Mouse (Mus musculus) ovary, postnatal 36 days (tissue): ENCODE measurements at regions not wholly inside any gene's neighbourhood (a gene's known extent, or its start where the extent isn't known, plus 50 kb on each side); places are given as distances from the start of the nearest gene placed in this dataset.
A peak's percentile ranks its signal among the peaks of the same experiment; 100 is the strongest.

ENCODE experiments used
- DNase-seq: peaks from one replicate; pipeline ENCODE4 v3.0.0; 2022; ENCODE audit warnings: low spot score, mixed read lengths

DNA sequence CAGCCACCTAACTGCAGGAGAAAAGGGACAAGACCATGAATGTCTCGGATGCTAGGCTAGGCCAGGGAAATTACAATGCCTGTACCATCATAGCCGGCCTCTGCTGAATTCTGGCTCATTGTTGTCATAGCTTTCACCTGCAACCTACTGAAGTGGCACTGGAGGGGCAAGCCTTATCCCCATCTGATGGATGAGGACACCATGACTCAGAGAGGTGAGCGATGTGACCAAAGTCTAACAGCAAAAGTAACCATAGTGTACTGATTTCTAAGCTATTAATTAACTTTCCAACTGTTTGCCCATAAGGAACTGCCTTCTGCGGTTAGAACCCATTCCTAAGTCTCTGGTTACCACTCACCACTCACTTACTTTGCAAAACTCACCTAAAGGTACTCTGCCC lies 536.6 kb upstream of the Klf4 start:
- no peak for DNase-seq

DNA sequence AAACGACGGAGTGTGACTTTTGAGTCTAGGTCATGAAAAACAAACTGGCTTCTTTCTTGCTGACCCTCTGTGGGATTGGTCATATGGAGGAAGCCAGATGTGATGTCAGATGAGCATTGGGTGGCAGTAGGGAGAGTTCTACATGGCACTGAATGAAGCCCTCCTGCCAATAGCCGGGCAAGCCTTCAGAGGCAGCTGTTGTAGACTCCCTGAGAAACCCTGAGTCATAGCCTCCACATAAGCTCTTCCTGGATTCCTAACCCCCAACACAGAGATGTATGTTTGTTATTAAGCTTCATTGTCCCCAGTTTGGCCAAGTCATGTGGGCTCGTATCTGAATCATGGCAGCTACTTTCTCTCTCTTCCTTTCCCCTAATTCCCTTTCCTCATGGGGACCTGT lies 532.4 kb upstream of the Klf4 start:
- DNase-seq = no peak

DNA sequence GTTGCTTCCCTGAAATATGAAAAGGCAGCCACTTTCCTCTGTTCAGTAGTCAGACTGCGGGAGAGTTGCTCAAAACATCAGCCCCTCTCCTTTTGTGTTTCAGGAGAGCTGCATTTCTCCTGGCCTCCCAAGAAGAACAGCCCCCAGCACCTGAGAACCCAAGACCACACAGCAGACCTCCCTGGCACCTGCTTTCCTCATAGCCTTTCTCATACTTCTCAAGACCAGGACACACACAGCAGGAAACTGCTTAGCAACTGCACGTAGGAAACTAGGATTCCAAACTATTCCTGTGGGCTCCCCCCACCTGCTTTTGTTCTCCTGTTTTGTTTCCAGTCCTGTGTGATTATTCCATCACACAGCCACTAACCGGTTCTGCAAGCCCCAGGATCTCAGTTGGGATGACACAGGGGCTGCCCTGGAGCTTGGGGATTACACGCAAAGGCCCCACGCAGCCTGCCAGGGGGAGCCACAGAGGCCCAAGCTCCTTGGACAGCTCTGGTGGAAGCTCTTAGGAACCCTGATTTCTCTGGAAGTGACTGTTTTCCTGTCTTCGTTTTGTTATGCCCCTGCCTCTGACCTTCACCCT lies 519.6 kb upstream of the Klf4 start:
- peak; percentile 14 for DNase-seq

DNA sequence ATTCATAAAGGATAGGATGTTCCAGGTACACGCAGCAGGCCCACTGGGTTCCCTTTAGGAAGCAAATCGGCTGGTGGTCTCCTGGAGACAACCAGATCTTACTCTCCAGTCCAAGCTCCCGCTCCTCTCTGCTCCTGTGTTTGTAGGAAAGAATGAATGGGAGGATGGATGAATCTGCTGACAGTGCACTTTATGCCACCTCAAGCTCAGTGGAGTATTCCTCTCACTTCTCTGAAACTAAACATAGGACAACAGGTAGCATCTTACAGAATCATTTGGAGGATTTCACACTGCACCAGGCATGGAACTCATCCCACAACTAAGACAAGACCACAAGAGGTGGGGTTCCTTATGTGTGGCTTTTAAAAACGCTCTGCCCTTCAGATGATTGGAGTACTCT lies 507.1 kb upstream of the Klf4 start:
- DNase-seq = no peak

DNA sequence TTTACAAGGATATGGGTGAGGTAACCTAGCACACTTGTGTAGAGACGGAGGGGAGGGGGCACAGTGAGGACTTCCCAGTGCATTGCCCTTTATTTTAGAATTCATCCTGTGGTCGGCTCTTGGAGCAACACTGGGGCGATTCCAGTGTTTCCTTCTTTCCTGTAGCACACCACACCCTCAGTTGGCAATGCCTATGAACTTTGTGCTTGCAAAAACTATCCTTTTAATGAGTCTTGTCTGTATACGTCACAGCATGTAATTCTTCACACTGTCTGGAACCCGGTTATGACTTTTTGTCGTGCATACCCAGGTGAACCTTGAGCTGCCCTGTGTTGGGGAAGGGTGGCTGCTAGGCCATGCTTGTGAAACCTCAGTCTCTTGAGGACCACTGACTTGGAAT lies 504.1 kb upstream of the Klf4 start:
- DNase-seq = no peak

DNA sequence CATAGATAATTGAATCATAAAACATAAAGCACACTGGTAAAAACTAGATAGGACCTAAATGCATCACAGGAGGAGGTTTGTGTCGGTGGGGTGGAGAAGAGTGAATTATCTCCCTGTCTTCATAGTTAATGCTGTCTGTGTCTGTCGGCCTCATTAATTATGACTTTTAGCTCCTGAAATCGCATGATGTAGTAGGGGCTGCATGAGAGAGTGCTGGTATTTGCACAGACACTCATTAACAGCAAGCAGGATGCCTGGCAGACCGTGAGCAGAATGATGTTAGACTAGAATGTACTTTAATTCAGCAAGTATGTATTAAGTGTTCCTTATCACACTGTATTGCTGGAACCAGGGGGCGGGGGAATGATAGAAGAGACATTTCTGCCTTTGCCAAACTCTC lies 503.3 kb upstream of the Klf4 start:
- DNase-seq = no peak

DNA sequence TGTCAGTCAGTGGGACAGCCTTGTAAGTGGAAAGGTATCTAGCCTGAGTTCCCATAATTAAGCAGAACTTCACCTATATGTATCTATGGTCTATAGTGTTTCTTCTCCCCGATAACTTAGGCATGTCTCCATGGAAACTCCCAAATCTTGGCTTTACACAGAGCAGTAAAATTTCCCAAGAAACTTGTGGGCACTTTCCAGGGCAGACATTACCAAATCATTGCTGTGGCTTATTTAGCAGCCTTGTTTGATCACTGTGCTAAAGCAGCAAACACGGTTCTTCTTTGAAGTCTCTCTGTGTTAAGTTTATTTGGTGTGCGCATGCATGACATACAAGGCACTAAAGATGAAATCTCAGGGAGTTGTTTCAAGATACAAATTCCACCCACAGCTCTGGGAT lies 496.2 kb upstream of the Klf4 start:
- no peak for DNase-seq

DNA sequence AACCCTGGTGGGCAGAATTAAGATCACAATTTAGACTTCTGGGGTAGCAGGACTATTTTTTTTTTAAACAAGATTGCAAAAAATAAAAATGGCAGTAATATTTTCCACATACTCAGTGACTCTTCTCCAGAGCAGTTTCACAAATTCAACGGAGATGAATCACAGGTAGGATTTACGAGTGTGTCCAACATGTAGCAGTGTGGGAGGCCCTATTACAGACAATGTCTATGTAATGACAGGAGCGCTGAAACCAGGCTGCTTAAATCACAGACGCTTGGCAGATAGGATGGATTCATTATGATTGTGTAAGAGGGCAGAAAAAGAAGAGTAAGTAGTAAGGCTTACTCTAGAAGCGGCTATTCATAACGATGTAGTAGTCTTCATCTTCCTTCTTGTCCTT lies 495.0 kb upstream of the Klf4 start:
- DNase-seq = no peak

DNA sequence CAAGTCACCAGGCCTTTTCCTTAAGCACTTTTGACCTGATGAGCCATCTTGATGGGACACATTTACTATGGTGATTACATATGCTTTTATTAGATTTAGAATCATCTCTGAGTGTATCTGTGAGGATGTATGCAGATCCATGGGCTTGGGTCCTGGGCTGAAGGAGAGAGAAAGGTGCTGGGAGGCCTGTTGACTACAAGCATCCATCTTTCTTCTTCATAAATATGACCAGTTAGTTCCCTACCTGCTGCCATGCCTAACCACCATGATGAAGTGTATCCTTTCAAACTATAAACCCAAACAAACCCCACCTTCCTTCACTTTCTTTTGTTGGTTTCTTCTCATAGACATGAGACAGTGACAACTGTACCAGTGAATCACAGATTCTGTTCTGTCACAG lies 492.2 kb upstream of the Klf4 start:
- no peak for DNase-seq

DNA sequence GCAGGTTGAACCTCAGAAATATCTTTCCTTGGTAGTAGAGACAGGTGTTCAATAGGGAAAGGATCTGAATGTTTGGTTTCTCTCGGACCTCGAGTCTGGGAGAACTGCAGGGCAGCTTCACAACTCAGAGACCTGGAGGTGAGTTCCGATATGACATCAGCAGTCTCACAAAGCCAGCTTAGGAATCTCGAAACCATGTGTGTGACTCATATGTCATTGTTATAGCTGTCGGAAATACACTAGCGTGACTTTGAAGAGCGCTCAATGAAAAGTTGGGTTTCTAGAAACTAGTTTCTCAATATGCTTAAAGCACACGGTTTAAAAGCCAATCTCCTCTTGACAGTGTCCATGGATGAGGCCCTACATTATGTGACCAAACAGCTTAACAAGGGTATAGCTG lies 485.9 kb upstream of the Klf4 start:
- no peak for DNase-seq

DNA sequence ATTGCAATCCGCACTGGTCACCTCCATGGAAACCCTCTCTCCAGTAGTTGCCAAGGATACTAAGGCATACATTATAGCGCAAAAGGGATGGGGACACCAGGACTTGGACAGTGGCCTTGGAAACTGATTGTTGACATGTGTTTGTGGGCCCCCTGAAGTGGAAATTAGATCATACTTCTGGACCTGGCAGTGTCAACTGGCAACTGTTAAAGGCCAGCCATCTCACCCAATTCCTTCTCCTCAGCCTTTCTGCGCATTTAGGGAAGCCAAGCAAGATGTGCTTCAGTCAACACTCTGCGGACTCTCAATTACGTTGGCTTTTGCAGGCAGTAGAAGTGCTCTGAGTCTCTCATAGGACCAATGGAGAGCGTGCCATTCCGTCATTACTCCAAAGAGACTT lies 483.2 kb upstream of the Klf4 start:
- no peak for DNase-seq

DNA sequence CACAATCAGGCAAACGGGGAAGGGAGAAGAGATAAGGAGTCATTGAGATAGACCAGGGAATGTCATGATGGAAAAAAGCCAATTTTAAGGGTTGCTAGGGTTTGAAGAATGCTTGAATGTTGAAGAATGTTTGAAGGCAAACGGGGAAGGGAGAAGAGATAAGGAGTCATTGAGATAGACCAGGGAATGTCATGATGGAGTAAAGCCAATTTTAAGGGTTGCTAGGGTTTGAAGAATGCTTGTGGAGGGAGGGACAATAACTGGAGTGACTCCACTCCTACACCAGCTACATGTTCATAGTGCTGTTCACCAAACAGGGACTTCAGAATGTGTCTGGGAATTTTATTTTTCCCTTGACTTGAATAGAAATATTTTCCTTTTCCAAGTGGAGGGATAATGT lies 476.0 kb upstream of the Klf4 start:
- DNase-seq = no peak

DNA sequence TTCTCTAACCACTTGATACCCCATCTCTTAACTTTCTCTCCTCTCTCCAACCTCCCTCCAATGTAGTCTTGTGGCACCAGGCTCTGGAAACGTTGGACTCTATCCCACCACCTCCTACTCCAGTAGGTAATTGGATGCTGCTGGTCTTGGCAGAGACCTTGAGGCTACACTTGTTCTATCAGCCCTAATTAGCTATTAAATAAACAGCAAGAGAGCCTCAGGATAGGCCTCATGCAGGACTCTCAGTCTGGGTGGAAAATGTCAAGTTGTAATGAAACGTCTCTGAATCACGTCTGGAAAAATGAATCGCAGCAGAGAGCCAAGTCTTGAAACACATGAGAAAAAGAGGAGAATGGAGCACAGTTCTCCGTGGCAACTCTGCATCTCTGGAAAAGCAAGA lies 472.0 kb upstream of the Klf4 start:
- DNase-seq = no peak

DNA sequence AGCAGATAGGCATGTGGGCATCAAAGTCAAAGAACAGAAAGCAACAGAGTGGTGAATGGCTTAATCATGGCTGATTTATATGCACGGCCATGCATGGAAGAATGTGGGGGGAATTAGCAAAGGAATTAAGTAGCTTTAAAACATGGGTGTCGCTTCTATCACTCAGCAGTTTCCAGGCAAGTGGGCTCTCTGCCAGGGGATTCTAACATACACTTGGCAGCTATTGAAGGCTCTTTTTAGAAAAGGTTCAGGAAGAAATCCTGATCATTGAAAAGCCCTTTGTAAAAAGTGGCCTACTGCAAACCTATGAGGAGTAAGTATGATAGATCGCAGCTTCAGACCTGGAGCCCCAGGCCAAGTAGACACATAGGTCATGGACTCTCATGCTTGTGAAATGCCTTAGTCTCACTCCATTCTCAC lies 469.1 kb upstream of the Klf4 start:
- DNase-seq = no peak

DNA sequence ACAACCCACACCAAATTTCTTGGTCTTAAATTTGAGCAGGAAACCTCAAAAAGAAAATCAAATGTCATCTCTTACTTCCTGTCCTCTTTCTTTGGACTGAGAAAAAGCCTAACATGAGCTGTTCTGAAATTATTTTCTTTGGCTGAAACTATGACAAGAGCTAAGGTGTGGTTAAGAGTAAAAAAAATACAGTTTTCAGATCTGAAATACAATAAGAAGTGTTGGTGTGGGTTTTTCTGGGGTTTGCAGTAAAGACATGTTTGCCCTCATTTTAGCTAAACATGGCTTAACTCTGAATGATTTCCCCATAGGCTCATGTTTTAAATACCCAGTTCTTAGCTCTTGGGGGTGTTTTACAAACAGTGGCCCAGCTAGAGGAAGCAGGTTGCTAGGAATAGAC lies 451.8 kb upstream of the Klf4 start:
- DNase-seq = no peak

DNA sequence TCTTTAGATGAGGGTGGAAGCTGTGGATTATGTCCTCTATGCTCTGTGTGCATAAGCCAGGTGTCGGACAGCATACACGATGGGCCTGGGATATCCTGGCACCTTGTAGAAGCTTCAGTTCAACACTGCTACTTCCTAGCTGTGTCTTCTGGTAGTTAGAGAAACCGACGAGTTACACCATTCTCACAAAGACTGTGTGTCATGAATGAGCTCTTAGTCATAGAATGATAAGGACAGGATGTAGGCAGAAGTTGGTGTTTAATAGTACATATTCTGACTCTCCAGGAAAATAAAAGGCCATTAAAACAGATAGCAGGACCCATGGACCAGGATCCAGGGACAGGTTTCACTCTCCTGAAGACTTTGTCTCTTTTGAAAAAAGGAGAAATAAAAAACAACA lies 446.3 kb upstream of the Klf4 start:
- DNase-seq = no peak

DNA sequence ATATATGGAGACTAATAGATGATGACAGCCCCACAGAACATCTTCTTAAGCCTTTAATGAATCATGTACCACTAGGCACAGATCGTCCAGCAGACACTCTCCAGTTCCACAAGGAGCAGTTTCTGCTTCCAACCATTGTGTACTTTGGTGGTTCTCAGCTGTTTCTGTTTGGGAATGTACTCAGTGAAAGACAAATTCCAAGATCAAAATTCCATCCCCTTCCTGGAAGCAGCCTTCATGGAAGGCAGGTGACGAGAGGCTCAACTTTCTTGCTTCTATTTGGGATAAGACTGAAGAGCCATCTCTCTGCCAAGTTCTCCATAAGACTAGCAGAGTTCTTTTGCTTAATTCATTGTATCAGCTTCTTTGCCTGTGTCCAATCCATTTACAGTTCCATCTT lies 444.0 kb upstream of the Klf4 start:
- DNase-seq = no peak

DNA sequence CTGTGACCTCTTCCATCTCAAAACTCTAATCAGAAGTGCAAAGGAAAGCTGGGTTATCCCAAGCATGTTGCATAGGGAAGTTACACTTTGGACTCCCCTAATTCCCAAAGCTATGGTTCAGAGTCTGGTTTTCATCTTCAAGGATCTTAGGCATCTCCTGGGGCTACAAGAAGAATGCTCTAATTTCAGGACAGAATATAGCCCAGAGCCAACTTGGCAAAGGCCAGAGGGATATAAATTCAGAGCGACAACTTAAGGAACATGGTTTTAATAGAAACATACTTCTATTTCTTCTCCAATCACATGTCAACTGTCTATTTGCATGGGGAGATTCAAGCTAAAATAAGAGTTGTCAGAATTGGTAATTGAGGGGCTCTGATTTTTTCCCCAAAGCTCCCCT lies 441.4 kb upstream of the Klf4 start:
- DNase-seq = no peak

DNA sequence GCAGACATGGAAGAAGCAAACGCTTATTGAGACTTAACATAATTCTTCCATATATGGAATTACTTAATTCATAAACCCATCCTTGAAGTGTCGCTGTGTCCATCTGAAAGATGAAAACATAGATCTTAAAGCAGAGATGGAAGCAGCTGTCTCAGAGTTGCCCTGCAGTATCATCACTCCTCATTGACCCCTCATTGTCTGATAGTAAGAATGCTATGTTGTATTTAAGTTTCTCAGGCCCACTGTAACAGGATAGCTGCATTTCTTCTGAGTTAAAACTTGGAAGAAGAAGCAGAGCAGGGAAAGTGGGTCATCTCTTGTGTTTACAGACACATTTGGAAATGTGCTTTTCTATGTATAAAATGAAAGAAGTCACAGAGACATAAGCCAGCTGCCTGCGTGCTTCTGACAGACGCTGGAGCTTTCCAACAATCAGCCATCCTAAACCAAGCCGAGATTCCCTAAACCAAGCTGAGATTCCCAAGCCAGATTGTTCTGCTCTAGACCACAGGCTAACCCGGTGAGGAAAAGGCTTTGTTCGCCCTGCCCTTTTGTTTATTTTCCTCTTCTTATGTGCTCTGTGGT lies 440.1 kb upstream of the Klf4 start:
- DNase-seq = no peak

DNA sequence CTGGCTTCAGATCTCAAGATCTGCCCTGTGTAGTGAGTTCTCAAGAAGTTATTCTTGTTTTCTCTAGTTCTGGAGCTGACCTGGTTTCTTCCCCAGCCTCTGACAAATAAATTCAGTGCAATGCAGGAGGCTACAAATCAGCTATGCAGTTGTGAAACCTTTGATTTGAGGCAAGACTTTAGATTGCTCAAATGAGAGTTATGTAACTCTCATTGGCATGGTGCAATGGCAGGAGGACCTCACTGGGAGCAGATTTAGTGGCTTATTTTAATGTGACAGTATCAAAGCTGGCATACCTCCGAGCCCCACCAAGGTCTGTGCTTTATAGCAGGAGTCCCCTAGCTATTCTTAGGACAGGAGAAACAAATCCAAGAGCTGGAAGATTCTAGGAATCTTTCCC lies 427.8 kb upstream of the Klf4 start:
- no peak for DNase-seq

DNA sequence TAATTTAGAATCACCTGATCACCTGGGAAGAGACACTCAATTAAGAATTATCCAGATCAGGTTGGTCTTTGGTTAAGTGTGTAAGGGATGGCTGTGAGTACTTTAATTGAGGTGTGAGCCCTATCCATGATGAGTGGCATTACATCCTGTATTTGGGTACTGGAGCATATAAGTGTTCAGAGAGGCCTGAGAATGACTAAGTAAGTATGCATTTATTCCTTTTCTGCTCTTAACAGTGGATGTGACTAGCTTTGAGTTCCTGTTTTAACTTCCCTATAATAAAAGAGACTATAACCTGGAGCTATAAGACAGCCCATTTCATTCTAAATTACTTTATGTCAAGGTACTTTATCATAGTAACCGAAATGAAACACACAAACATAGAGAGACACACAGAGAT lies 421.4 kb upstream of the Klf4 start:
- DNase-seq = no peak

DNA sequence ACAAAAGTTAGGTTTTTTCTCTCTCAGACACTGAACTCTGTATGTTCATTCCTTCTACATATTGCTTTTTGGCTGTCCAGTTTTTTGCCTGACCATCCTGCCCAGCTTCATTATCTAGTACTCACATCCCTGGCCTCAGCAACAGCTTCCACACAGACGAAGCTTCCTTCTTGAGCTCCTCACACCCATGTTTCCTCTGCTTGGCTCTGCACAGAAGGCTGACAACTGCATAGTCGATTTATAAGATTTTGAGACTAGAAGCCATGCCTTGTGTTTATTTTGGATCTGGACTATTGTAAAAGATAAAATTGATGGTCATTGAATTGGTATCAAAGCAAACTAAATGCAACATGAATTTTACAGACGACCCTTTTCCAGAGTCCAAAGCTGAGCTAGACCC lies 420.0 kb upstream of the Klf4 start:
- DNase-seq = no peak

DNA sequence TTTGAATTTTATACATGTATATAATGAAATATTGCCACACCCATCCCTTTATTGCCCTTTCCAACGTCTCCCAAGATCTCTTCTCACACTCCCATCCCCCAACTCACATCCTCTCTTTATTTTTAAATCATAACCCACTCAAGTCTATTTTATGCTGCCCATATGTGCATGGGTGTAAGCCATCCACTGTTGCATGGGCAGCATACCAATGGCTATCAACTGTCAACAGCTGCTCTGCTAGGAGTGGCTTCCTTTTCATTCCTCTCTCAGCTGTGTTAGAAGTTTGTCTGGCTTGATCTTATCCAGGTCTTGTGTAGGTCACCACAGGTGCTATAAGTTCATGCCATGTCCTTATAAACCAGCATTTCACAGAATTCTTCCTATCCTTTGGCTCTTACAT lies 409.2 kb upstream of the Klf4 start:
- no peak for DNase-seq

DNA sequence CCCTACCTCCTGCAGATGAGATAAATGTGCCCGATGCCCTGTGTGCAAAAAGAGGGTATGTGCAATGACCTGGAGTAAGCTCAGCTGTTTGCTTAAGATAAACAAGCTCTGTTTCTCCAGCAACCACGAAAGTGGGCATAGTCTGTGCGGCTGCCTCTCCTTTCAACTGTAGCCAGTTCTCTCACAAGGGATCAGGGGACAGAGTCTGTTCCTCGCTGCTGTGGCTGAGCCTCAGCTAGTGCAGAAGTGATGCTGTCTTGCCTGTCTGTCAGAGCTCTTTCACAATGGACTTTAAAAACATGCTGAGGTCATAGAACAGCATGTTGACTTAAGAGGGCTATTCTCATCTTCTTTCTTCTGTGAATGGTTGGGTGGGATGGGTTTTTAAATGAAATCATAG lies 406.1 kb upstream of the Klf4 start:
- DNase-seq = no peak

DNA sequence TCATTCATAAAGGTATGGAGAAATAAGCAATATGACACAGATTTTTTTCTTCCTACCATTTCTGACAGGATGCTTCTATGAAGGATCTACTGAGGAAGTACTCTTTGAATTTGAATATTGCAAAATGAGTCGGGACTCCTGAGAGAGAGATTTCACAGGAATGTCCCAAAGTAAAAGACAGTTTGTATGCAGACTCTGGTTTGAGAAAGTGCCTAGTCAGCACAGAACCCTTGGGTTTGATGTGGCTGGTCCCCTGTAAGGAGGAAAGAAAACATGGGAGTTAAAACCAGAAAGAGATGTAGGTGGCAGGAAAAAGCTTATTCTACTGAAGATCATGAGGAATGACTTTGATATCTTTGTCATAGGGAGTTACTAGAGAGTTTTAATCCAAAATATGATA lies 405.6 kb upstream of the Klf4 start:
- DNase-seq = no peak
